Mouse (Mus musculus): Measurements from ENCODE around the gene Gtf2a1l. TPM values are rescaled to one million over a fixed set of nuclear protein-coding genes. Genes with fewer than 3 reads are reported as not detected.

Gene Gtf2a1l
- total and polyA plus RNA-seq, 3 experiments = 0.08 TPM; not detected in 2

DNA sequence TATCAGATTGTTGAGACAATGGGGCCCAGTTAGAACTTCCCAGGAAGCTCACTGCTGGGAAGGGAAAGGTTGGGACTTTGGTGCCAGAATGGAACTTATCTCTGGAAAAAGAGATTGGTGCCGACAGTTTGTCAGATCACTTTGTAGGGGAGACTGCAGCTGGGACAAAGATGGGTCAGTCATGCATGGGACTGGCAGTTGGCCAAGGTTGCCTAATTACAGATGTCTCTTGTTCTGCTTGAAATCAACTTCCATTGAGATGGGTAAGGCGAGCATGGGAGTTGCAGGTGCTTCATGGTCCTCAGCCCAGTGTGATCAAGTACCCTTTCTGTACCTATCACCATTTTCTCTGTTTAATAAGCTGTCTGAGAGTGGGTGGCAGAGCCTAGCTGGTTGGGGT lies 2.4 kb upstream of the Gtf2a1l start:
- in situ Hi-C loops (cut with MboI; ENCODE audit: low pct_ligation_motif_present, low pct_unique_long_range_greater_than_20kb, low sequenced_read_pairs) = no loop called here
- no peak overlapping the region for H3K4me2 ChIP-seq (ENCODE audit: insufficient read depth, low read depth, poor library complexity, severe bottlenecking)
- H3K79me2 ChIP-seq (replicated peaks; ENCODE audit: control insufficient read depth, extremely low read depth, insufficient read depth, poor library complexity, severe bottlenecking) = no peaks in the 10 kb centered on the region
- H3K4me1 ChIP-seq (ENCODE audit: control insufficient read depth in 1 of 2, insufficient read depth in 2 of 2) = peaks cover 1 to 7% of the 10 kb centered on the region in 2 experiments; a peak in 2 of 4 replicates
- H3K27me3 ChIP-seq (replicated peaks) = no peaks in the 10 kb centered on the region
- H3K9ac ChIP-seq (ENCODE audit: insufficient read depth, low read depth) = no peak overlapping the region
- no peak overlapping the region for H3K27ac ChIP-seq (ENCODE audit: insufficient read depth, low read depth)
- dilution Hi-C loops (cut with MboI; ENCODE audit: extremely low pct_ligation_motif_present, extremely low pct_unique_long_range_greater_than_20kb, low sequenced_read_pairs) = no loop called here
- no peak overlapping the region for H3K4me3 ChIP-seq (replicated peaks in 1 of 3; ENCODE audit: low read depth in 2 of 3, low read length in 2 of 3, poor library complexity in 1 of 3)
- H3K9me3 ChIP-seq (replicated peaks; ENCODE audit: low read length) = no peaks in the 10 kb centered on the region
- no peaks in the 10 kb centered on the region for H3K36me3 ChIP-seq (replicated peaks in 1 of 2; ENCODE audit: control insufficient read depth in 1 of 2, insufficient read depth in 1 of 2, low read length in 1 of 2)
- no peak for TF ChIP-seq MAZ (IDR thresholded peaks at IDR 0.05; ENCODE audit: low read depth, low read length)
- TF ChIP-seq MAFK (IDR thresholded peaks at IDR 0.05; ENCODE audit: insufficient replicate concordance, low read length) = no peak
- no peak for TF ChIP-seq JUND (conservative IDR thresholded peaks at IDR 0.05; ENCODE audit: low read depth, low read length)
- TF ChIP-seq HCFC1 (IDR thresholded peaks at IDR 0.05; ENCODE audit: low read depth, low read length) = no peak
- TF ChIP-seq POLR2A (IDR thresholded peaks at IDR 0.05; ENCODE audit: low read depth, low read length) = no peak
- no peak for TF ChIP-seq NRF1 (IDR thresholded peaks at IDR 0.05; ENCODE audit: low read depth, low read length)
- TF ChIP-seq RAD21 (IDR thresholded peaks at IDR 0.05; ENCODE audit: low read depth, low read length) = no peak
- TF ChIP-seq GABPA (IDR thresholded peaks at IDR 0.05; ENCODE audit: insufficient replicate concordance, low read depth, low read length) = no peak
- TF ChIP-seq TBP (conservative IDR thresholded peaks at IDR 0.05; ENCODE audit: low read depth, low read length) = no peak
- TF ChIP-seq ELF1 (IDR thresholded peaks at IDR 0.05; ENCODE audit: low read depth, low read length) = no peak
- no peak for TF ChIP-seq E2F4 (IDR thresholded peaks at IDR 0.05; ENCODE audit: insufficient replicate concordance, low read depth, low read length)
- TF ChIP-seq MAX (IDR thresholded peaks at IDR 0.05; ENCODE audit: low read length) = no peak
- no peak for TF ChIP-seq JUN (IDR thresholded peaks at IDR 0.05; ENCODE audit: insufficient read depth, low read depth, low read length)
- no peak for TF ChIP-seq ZKSCAN1 (IDR thresholded peaks at IDR 0.05; ENCODE audit: borderline replicate concordance, low read depth, low read length)
- no peak for TF ChIP-seq SMC3 (IDR thresholded peaks at IDR 0.05; ENCODE audit: low read depth, low read length)
- TF ChIP-seq SIN3A (IDR thresholded peaks at IDR 0.05; ENCODE audit: low read length) = no peak
- no peak for TF ChIP-seq ZC3H11A (IDR thresholded peaks at IDR 0.05; ENCODE audit: low read depth, low read length)
- TF ChIP-seq CHD2 (IDR thresholded peaks at IDR 0.05; ENCODE audit: low read length) = no peak
- no peak for DNase-seq (ENCODE audit: extremely low read depth)

- Histone ChIP-seq H3K9me3 (replicated peaks; ENCODE audit: low read length) (no peaks in the 10 kb centered on the region), H3K9ac (ENCODE audit: insufficient read depth, low read depth) (no peak overlapping the region), H3K4me2 (ENCODE audit: insufficient read depth, low read depth, poor library complexity, severe bottlenecking) (no peak overlapping the region), H3K36me3 (replicated peaks in 1 of 2; ENCODE audit: control insufficient read depth in 1 of 2, insufficient read depth in 1 of 2, low read length in 1 of 2) (no peaks in the 10 kb centered on the region), H3K79me2 (replicated peaks; ENCODE audit: control insufficient read depth, extremely low read depth, insufficient read depth, poor library complexity, severe bottlenecking) (no peaks in the 10 kb centered on the region), H3K27me3 (replicated peaks) (no peaks in the 10 kb centered on the region), H3K27ac (ENCODE audit: insufficient read depth, low read depth) (no peak overlapping the region), H3K4me3 (replicated peaks in 1 of 3; ENCODE audit: low read depth in 2 of 3, low read length in 2 of 3, poor library complexity in 1 of 3) (no peak overlapping the region), H3K4me1 (ENCODE audit: control insufficient read depth in 1 of 2, insufficient read depth in 2 of 2) (peaks cover 2 to 11% of the 10 kb centered on the region in 2 experiments; a peak in 2 of 4 replicates)
- dilution Hi-C loops (cut with MboI; ENCODE audit: extremely low pct_ligation_motif_present, extremely low pct_unique_long_range_greater_than_20kb, low sequenced_read_pairs) (no loop called here), in situ Hi-C loops (cut with MboI; ENCODE audit: low pct_ligation_motif_present, low pct_unique_long_range_greater_than_20kb, low sequenced_read_pairs) (no loop called here)
- DNase-seq (ENCODE audit: extremely low read depth) = no peak
- TF ChIP-seq ZNF384 (IDR thresholded peaks at IDR 0.05; ENCODE audit: low read depth, low read length) (no peak), MAX (IDR thresholded peaks at IDR 0.05; ENCODE audit: low read length) (no peak), ETS1 (conservative IDR thresholded peaks at IDR 0.05; ENCODE audit: low read depth, low read length) (no peak), TBP (conservative IDR thresholded peaks at IDR 0.05; ENCODE audit: low read depth, low read length) (no peak), POLR2A (IDR thresholded peaks at IDR 0.05; ENCODE audit: low read depth, low read length) (no peak), HCFC1 (IDR thresholded peaks at IDR 0.05; ENCODE audit: low read depth, low read length) (no peak), ELF1 (IDR thresholded peaks at IDR 0.05; ENCODE audit: low read depth, low read length) (no peak), USF2 (conservative IDR thresholded peaks at IDR 0.05; ENCODE audit: low read depth, low read length) (no peak)
Observed at GRCm38 (mm10) chr17:88669921-88670320, 1.5 kb downstream of the Gtf2a1l start.
